Mouse (Mus musculus): ENCODE results near the gene Med25. TPM values are rescaled to one million over a fixed set of nuclear protein-coding genes. Genes with fewer than 3 reads are reported as not detected.

Med25 gene
- polyA plus RNA-seq, 1 experiment from 2014 or later, result 35.6 TPM

DNA sequence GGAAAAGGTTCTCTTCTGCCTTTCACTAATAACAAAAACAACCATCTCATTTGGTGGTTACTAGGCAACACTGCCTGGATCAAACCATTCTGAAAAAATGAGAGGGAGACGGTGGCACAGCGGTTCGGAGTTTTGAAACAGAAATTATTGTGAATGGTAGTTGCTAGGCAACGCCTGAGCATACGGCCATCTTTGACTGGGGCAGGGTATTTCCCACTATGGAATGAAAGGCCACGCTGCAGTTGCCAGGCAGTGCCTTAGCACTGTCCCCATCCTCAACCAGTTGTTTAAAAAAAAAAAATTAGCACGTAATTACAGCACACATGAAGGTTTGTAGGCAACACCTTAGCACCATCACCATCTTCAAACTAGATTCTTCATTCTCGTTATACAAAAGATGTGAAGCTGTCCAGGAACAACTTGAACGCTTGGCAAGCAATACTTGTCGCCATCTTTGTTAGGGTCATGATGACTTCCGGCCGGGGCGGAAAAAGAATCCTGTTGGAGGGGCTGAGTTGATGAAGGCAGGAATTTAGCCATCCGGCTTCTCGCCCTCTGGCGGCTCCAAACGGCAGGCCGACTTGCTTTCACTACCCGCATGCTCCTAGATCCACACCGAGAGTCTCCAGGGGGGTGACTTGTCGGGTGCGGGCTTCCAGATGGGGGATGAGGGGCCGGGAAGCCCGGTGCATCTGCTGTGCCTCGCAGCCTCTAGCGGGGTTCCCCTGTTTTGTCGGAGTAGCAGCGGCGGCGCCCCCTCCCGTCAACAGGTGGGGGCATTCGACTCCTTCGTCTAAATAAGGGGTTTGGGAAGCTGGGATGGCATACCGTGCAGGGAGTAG is 3.3 kb upstream of the Med25 start, which contains the start of gene Fuz:
Fuz (plus strand) TSS at position 487 of the 842 bp plus-strand sequence.
- DNase-seq, result peak; percentile 84
- Histone ChIP-seq H3K27me3 (ENCODE audit: insufficient read depth, low read length) (no peaks in the 10 kb centered on the region), H3K9ac (replicated peaks) (peak within 1 kb of the TSS; percentile 71), H3K4me3 (ENCODE audit: low read depth, low read length) (peak within 1 kb of the TSS; percentile 63), H3K9me3 (ENCODE audit: low read length) (no peaks in the 10 kb centered on the region), H3K36me3 (replicated peaks; ENCODE audit: insufficient read depth, low read length) (peaks cover 18% of the 10 kb centered on the region), H3K27ac (ENCODE audit: low read depth) (peak within 1 kb of the TSS; percentile 64), H3K4me2 (ENCODE audit: low read depth, low read length) (peak within 1 kb of the TSS; percentile 84), H3K4me1 (ENCODE audit: insufficient read depth) (peaks cover 29% of the 10 kb centered on the region)
- ATAC-seq, result peak; percentile 59
- no peak; the same call in 1 of the 2 replicates for TF ChIP-seq EP300 (IDR thresholded peaks at IDR 0.05; ENCODE audit: low read depth)
- peak; percentile 59 for TF ChIP-seq CTCF (IDR thresholded peaks at IDR 0.05; ENCODE audit: low read depth)
- 1% methylated on average over 34 of the region's 34 CpGs for WGBS (ENCODE audit: insufficient replicate concordance)

DNA sequence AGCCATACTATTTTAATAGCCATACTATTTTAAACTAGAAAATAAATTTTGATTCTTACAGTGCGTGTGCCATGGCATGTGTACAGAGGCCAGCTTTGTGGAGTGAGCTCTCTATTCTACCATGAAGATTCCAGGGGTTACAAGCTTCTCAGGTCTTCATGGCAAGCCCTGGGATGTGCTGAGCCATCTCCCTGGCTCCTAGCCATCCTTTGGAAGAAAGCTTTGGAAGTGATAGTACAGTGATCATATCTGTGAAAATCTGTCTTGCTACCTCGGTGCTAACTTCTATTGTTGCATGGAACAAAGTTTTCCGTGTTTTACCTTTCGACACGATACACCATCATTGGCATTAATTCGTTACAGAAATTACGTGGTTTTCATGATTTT is 2.7 kb upstream of the Med25 start:
- Histone ChIP-seq H3K36me3 (replicated peaks; ENCODE audit: insufficient read depth, low read length) (peaks cover 15% of the 10 kb centered on the region), H3K4me3 (ENCODE audit: low read depth, low read length) (peak overlapping the region; percentile 63), H3K4me2 (ENCODE audit: low read depth, low read length) (peak overlapping the region; percentile 84), H3K9ac (replicated peaks) (no peak overlapping the region), H3K9me3 (ENCODE audit: low read length) (no peaks in the 10 kb centered on the region), H3K4me1 (ENCODE audit: insufficient read depth) (peaks cover 34% of the 10 kb centered on the region), H3K27ac (ENCODE audit: low read depth) (no peak overlapping the region), H3K27me3 (ENCODE audit: insufficient read depth, low read length) (no peaks in the 10 kb centered on the region)
- TF ChIP-seq CTCF (IDR thresholded peaks at IDR 0.05; ENCODE audit: low read depth) (no peak), EP300 (IDR thresholded peaks at IDR 0.05; ENCODE audit: low read depth) (no peak)
- WGBS (ENCODE audit: insufficient replicate concordance), result 79% methylated on average over 7 of the region's 7 CpGs
- ATAC-seq (no peak), DNase-seq (no peak)

DNA sequence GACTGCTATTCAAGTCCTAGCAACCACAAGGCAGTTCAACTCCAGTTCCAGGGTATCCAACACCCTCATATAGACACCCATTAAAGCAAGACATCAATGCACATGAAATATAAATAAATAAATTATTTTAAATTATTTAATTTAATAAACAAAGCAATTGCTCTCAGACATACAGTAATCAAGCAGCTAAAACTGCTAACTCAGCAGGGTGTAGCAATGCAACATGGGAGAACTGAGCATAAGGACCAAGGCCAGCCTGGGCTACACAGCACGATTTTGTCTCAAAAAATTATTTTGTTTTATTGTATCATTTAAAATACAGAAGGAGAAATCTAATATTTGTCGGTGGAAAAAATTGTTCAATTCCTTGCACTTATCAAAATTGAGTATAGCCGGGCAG is 1.7 kb upstream of the Med25 start:
- Histone ChIP-seq H3K4me1 (ENCODE audit: insufficient read depth) (peaks cover 38% of the 10 kb centered on the region), H3K4me2 (ENCODE audit: low read depth, low read length) (no peak overlapping the region), H3K36me3 (replicated peaks; ENCODE audit: insufficient read depth, low read length) (0 out of 2 replicates have a peak, but pooled peaks cover 5% of the 10 kb centered on the region), H3K27me3 (ENCODE audit: insufficient read depth, low read length) (no peaks in the 10 kb centered on the region), H3K9me3 (ENCODE audit: low read length) (no peaks in the 10 kb centered on the region), H3K27ac (ENCODE audit: low read depth) (no peak overlapping the region), H3K9ac (replicated peaks) (no peak overlapping the region), H3K4me3 (ENCODE audit: low read depth, low read length) (no peak overlapping the region)
- TF ChIP-seq CTCF (IDR thresholded peaks at IDR 0.05; ENCODE audit: low read depth) (no peak), EP300 (IDR thresholded peaks at IDR 0.05; ENCODE audit: low read depth) (no peak)
- DNase-seq, result no peak
- 82% methylated on average over 3 of the region's 3 CpGs for WGBS (ENCODE audit: insufficient replicate concordance)
- ATAC-seq, result no peak

DNA sequence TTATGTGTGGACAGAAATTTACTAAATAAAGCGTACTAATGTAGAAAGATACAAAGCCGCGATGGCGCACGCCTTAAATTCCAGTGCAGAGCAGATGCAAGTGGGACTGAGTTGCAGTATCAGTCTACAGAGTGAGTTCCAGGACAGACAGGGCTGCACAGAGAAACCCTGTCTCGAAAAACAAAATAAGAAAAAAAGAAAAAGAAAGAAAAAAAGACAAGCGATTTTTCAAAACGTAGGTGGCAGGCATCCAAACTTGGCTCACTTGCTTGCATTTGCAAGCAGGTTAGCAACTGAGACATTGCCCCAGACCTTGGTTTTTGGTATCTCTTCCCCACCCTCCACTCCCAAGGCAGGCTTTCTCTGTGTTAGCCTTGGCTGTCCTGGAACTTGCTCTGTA is 685 bp upstream of the Med25 start:
- no peak for ATAC-seq
- Histone ChIP-seq H3K4me2 (ENCODE audit: low read depth, low read length) (peak overlapping the region; percentile 95; the same call in 1 of the 2 replicates), H3K4me1 (ENCODE audit: insufficient read depth) (peaks cover 34% of the 10 kb centered on the region), H3K4me3 (ENCODE audit: low read depth, low read length) (peak overlapping the region; percentile 82), H3K9ac (replicated peaks) (no peak overlapping the region), H3K36me3 (replicated peaks; ENCODE audit: insufficient read depth, low read length) (0 out of 2 replicates have a peak, but pooled peaks cover 6% of the 10 kb centered on the region), H3K27me3 (ENCODE audit: insufficient read depth, low read length) (no peaks in the 10 kb centered on the region), H3K27ac (ENCODE audit: low read depth) (peak overlapping the region; percentile 53; the same call in 1 of the 2 replicates), H3K9me3 (ENCODE audit: low read length) (no peaks in the 10 kb centered on the region)
- no peak for DNase-seq
- TF ChIP-seq EP300 (IDR thresholded peaks at IDR 0.05; ENCODE audit: low read depth) (no peak), CTCF (IDR thresholded peaks at IDR 0.05; ENCODE audit: low read depth) (no peak)
- WGBS (ENCODE audit: insufficient replicate concordance), result 50% methylated on average over 8 of the region's 8 CpGs

DNA sequence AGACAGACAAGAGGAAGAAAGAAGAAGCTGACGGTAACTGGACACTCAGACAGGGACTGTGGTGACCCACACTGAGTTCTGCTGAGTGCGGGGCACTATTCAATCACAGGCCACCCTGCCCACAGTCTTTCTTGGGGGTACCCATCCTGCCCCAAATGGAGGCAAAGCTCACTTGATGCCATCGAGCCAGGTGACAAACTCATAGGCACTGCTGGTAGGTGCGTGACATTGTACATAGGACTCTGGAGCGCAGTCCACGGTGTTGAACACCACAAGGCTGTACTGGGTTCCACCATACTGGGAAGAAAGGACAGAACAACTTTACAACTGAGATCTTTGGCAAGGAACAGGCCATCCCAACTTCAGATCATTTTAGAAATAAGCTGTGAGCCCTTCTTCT is 901 bp downstream of the Med25 start:
- peak overlapping the region; percentile 82 for H3K9ac ChIP-seq (replicated peaks)
- H3K27ac ChIP-seq (ENCODE audit: low read depth), result peak overlapping the region; percentile 95
- H3K4me1 ChIP-seq (ENCODE audit: insufficient read depth), result peaks cover 34% of the 10 kb centered on the region
- no peaks in the 10 kb centered on the region for H3K9me3 ChIP-seq (ENCODE audit: low read length)
- no peaks in the 10 kb centered on the region for H3K27me3 ChIP-seq (ENCODE audit: insufficient read depth, low read length)
- peak overlapping the region; percentile 95 for H3K4me2 ChIP-seq (ENCODE audit: low read depth, low read length)
- no peak for DNase-seq
- H3K4me3 ChIP-seq (ENCODE audit: low read depth, low read length), result peak overlapping the region; percentile 82
- peaks cover 6% of the 10 kb centered on the region; the same call in 1 of the 2 replicates for H3K36me3 ChIP-seq (replicated peaks; ENCODE audit: insufficient read depth, low read length)
- ATAC-seq, result peak; percentile 45
- TF ChIP-seq CTCF (IDR thresholded peaks at IDR 0.05; ENCODE audit: low read depth) (no peak), EP300 (IDR thresholded peaks at IDR 0.05; ENCODE audit: low read depth) (no peak)
- 15% methylated on average over 6 of the region's 6 CpGs for WGBS (ENCODE audit: insufficient replicate concordance)

DNA sequence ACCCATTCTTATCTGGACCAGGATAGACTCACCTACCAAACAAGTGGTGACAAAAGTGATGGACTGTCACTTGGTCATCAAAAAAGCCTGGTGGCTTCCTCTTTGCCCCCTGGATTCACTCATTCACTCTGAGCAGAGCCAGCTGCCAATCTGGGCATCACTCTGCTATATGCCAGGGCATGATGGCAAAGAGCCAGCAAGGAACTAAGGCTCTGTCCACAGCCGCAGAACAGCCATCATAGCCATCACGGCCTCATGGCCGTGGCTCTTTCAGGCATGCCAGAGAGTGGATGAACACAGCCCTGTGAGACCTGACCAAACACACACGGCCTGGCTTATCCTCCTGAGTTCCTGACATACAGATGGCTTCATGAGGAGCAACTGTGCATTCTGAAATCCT is 1.8 kb downstream of the Med25 start:
- H3K9me3 ChIP-seq (ENCODE audit: low read length), result no peaks in the 10 kb centered on the region
- TF ChIP-seq CTCF (IDR thresholded peaks at IDR 0.05; ENCODE audit: low read depth), result no peak
- TF ChIP-seq EP300 (IDR thresholded peaks at IDR 0.05; ENCODE audit: low read depth), result no peak
- H3K27me3 ChIP-seq (ENCODE audit: insufficient read depth, low read length), result no peaks in the 10 kb centered on the region
- no peak overlapping the region for H3K4me3 ChIP-seq (ENCODE audit: low read depth, low read length)
- peaks cover 28% of the 10 kb centered on the region for H3K4me1 ChIP-seq (ENCODE audit: insufficient read depth)
- 0 out of 2 replicates have a peak overlapping the region, but pooled peaks have one; percentile 95 for H3K27ac ChIP-seq (ENCODE audit: low read depth)
- ATAC-seq (no peak), DNase-seq (no peak)
- H3K36me3 ChIP-seq (replicated peaks; ENCODE audit: insufficient read depth, low read length), result peaks cover 6% of the 10 kb centered on the region; the same call in 1 of the 2 replicates
- peak overlapping the region; percentile 82; the same call in 1 of the 2 replicates for H3K9ac ChIP-seq (replicated peaks)
- 88% methylated on average over 4 of the region's 4 CpGs for WGBS (ENCODE audit: insufficient replicate concordance)
- H3K4me2 ChIP-seq (ENCODE audit: low read depth, low read length), result peak overlapping the region; percentile 95

Measured in liver, postnatal 0 days (tissue).